13 mouse cellular contexts compared by ENCODE assay signal in the genomic region with DNA sequence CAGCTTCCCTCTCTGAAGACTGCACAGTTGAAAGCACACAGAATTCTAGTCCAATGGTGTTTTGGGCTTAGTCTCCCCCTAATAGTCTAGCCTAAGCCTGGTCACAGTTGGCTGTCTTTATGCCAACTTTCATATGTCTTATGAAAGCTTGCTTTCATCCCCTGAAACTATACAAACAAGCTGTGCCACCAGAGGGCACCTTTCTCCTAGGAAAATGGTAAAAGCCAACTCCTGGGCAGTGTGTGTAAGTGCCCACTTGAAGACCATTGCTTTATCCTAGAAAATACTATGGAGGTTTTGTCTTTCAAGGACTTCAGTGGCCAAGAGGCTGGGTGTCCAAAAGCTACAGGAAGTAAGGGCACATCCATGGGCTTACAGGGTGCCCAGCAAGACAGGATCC. TPM values are rescaled to one million over a fixed set of nuclear protein-coding genes. Genes with fewer than 3 reads are reported as not detected.
DNase-seq lines count a peak whose midpoint lies in the region; ATAC-seq and TF ChIP-seq lines count a peak whose summit lies in the region.
"Had no signal": no experiment of that assay in that cellular context is flagged by ENCODE, and none has a peak within 500 bp of the region (broad histone marks: within the 10 kb centered on the region; RNA-seq: fewer than 3 reads in every experiment).

No protein-coding gene starts in this region.

- no peak overlapping the region for H3K4me2 ChIP-seq in heart, postnatal 0 days (ENCODE audit: low read depth, low read length)
- no peak overlapping the region for H3K4me2 ChIP-seq in heart, embryonic 11.5 days
- H3K4me2 ChIP-seq: forebrain, embryonic 12.5 days; hindbrain, embryonic 15.5 days; limb, embryonic 15.5 days had no signal

- H3K9ac ChIP-seq in heart, postnatal 0 days (replicated peaks; ENCODE audit: low read depth, low read length) = no peak overlapping the region
- H3K9ac ChIP-seq in heart, embryonic 11.5 days (ENCODE audit: low read depth, low read length) = no peak overlapping the region
- H3K9ac ChIP-seq: forebrain, embryonic 12.5 days; hindbrain, embryonic 15.5 days; limb, embryonic 15.5 days had no signal

- DNase-seq in heart, postnatal 0 days (ENCODE audit: low spot score) = no peak
- peak; percentile 9 for DNase-seq in thymus, postnatal 14 days
- no peak for DNase-seq in thymus, postnatal 10 days (ENCODE audit: low spot score in 2 of 2)
- DNase-seq in layer of hippocampus, postnatal 14 days (ENCODE audit: low spot score in 2 of 2) = peak; percentile 19 to 28
- DNase-seq in natural killer cell, adult 2 months (ENCODE audit: low spot score in 2 of 2) = no peak
- DNase-seq in T-cell, adult 2 months (ENCODE audit: low spot score) = no peak
- DNase-seq in thymus, adult 18-20 months = no peak

- TF ChIP-seq EP300 in heart, postnatal 0 days (IDR thresholded peaks at IDR 0.05; ENCODE audit: low read depth) = no peak

- H3K36me3 ChIP-seq in heart, postnatal 0 days (replicated peaks; ENCODE audit: control insufficient read depth, insufficient read depth, low read length) = no peaks in the 10 kb centered on the region
- H3K36me3 ChIP-seq in heart, embryonic 11.5 days (ENCODE audit: control insufficient read depth, insufficient read depth, low read length) = no peaks in the 10 kb centered on the region
- H3K36me3 ChIP-seq: forebrain, embryonic 12.5 days; hindbrain, embryonic 15.5 days; limb, embryonic 15.5 days had no signal

- TF ChIP-seq CTCF in heart, postnatal 0 days (IDR thresholded peaks at IDR 0.05; ENCODE audit: low read depth) = peak; percentile 17

- H3K27me3 ChIP-seq in heart, postnatal 0 days (ENCODE audit: control insufficient read depth, insufficient read depth, low read length) = no peaks in the 10 kb centered on the region
- no peaks in the 10 kb centered on the region for H3K27me3 ChIP-seq in heart, embryonic 11.5 days (ENCODE audit: control insufficient read depth, insufficient read depth, low read length)
- H3K27me3 ChIP-seq: forebrain, embryonic 12.5 days; hindbrain, embryonic 15.5 days; limb, embryonic 15.5 days had no signal

- H3K4me3 ChIP-seq in heart, postnatal 0 days (ENCODE audit: low read depth, low read length) = no peak overlapping the region
- no peak overlapping the region for H3K4me3 ChIP-seq in heart, embryonic 11.5 days (ENCODE audit: low read depth, low read length)
- H3K4me3 ChIP-seq: forebrain, embryonic 12.5 days; hindbrain, embryonic 15.5 days; limb, embryonic 15.5 days; myocyte had no signal

- no peaks in the 10 kb centered on the region for H3K4me1 ChIP-seq in heart, postnatal 0 days (ENCODE audit: control insufficient read depth, insufficient read depth)
- no peaks in the 10 kb centered on the region for H3K4me1 ChIP-seq in heart, embryonic 11.5 days (ENCODE audit: control insufficient read depth, insufficient read depth, low read length)
- H3K4me1 ChIP-seq: forebrain, embryonic 12.5 days; hindbrain, embryonic 15.5 days; limb, embryonic 15.5 days had no signal

- ATAC-seq in heart, postnatal 0 days (ENCODE audit: insufficient read depth, low read depth) = no peak
- ATAC-seq in heart, embryonic 11.5 days (replicated peaks; ENCODE audit: insufficient number of reproducible peaks, low FRiP score, low TSS enrichment) = no peak

- no peaks in the 10 kb centered on the region for H3K9me3 ChIP-seq in heart, postnatal 0 days (replicated peaks; ENCODE audit: control insufficient read depth, low read length)
- no peaks in the 10 kb centered on the region for H3K9me3 ChIP-seq in heart, embryonic 11.5 days (replicated peaks; ENCODE audit: control insufficient read depth, low read length)
- H3K9me3 ChIP-seq: forebrain, embryonic 12.5 days; hindbrain, embryonic 15.5 days; limb, embryonic 15.5 days had no signal

- H3K27ac ChIP-seq in heart, postnatal 0 days (ENCODE audit: low read depth) = no peak overlapping the region
- H3K27ac ChIP-seq in heart, embryonic 11.5 days (ENCODE audit: low read depth, low read length) = no peak overlapping the region
- H3K27ac ChIP-seq: forebrain, embryonic 12.5 days; hindbrain, embryonic 15.5 days; limb, embryonic 15.5 days had no signal

RNA-seq across cellular contexts. Expression of a gene that starts 8.3 kb away (rescaled TPM):
- not detected in 2 replicates for total RNA-seq in heart, postnatal 0 days (2014; rRNA removed; ENCODE audit: low replicate concordance)
- 0.16 TPM in 1 of 2 replicates, not detected in the other for polyA plus RNA-seq in heart, postnatal 0 days (2015; fragmentation: Nextera tagmentation; extraction: Ambion mirVana)
- polyA plus RNA-seq in heart, embryonic 11.5 days (2014; fragmentation: Nextera tagmentation; extraction: Ambion mirVana) = 0.34 and 0.52 TPM in 2 replicates
- total RNA-seq in layer of hippocampus, postnatal 14 days (2021) = not detected
- total RNA-seq: MEL had no signal
- polyA plus RNA-seq: hindbrain, embryonic 15.5 days; myocyte had no signal

RNA-seq across cellular contexts. Expression of a gene that starts 28.7 kb away (rescaled TPM):
- not detected in 2 replicates for total RNA-seq in heart, postnatal 0 days (2014; rRNA removed; ENCODE audit: low replicate concordance)
- polyA plus RNA-seq in heart, postnatal 0 days (2015; fragmentation: Nextera tagmentation; extraction: Ambion mirVana) = not detected in 2 replicates
- not detected in 2 replicates for polyA plus RNA-seq in heart, embryonic 11.5 days (2014; fragmentation: Nextera tagmentation; extraction: Ambion mirVana)
- total RNA-seq in layer of hippocampus, postnatal 14 days (2021) = not detected
- total RNA-seq: MEL had no signal
- polyA plus RNA-seq: forebrain, embryonic 12.5 days; hindbrain, embryonic 15.5 days; myocyte had no signal

RNA-seq across cellular contexts. Expression of a gene that starts 56.9 kb away (rescaled TPM):
- 3.6 and 3.8 TPM in 2 replicates for total RNA-seq in heart, postnatal 0 days (2014; rRNA removed; ENCODE audit: low replicate concordance)
- polyA plus RNA-seq in heart, postnatal 0 days (2015; fragmentation: Nextera tagmentation; extraction: Ambion mirVana) = 1.4 and 2.1 TPM in 2 replicates
- polyA plus RNA-seq in heart, embryonic 11.5 days (2014; fragmentation: Nextera tagmentation; extraction: Ambion mirVana) = 7.5 and 9.2 TPM in 2 replicates
- 1 to 10 TPM; 7.6 to 8.8 TPM for total RNA-seq in layer of hippocampus, postnatal 14 days (2021)
- total RNA-seq: MEL had no signal
- polyA plus RNA-seq: myocyte had no signal

Comparison
In these comparisons a context has a peak if more than half of its experiments do, and no peak if none do; other contexts are left out.
1. DNase-seq: peak in thymus, postnatal 14 days (single experiment) and layer of hippocampus, postnatal 14 days (2 of 2); none in heart, postnatal 0 days (single experiment), thymus, postnatal 10 days (0 of 2), natural killer cell, adult 2 months (0 of 2), T-cell, adult 2 months (single experiment) and thymus, adult 18-20 months (0 of 2).